Mouse (Mus musculus): ENCODE data around the gene Ltb4r2.

Gene Ltb4r2

GRCm38 (mm10) chr14:55737086-55737687 lies 24.0 kb upstream of the Ltb4r2 start:
- no peak for DNase-seq (ENCODE audit: low spot score in 2 of 2)

GRCm38 (mm10) chr14:55743711-55744110 lies 17.5 kb upstream of the Ltb4r2 start:
- peak; percentile 74 to 88 for DNase-seq (ENCODE audit: low spot score in 2 of 2)

- DNase-seq (ENCODE audit: low spot score in 2 of 2): peak; percentile 85 to 90
These were observed 15.9 kb upstream of the Ltb4r2 start, which contains the start of the genes Dhrs1 and Nop9 for GRCm38 (mm10) chr14:55745180-55745860. Gene Dhrs1 (minus strand): TSS chr14:55745690. Gene Nop9 (plus strand): TSS chr14:55745693.

GRCm38 (mm10) chr14:55745861-55746237 lies 15.4 kb upstream of the Ltb4r2 start:
- no peak for DNase-seq (ENCODE audit: low spot score in 2 of 2)

- DNase-seq (ENCODE audit: low spot score in 2 of 2): no peak
These were observed 14.0 kb upstream of the Ltb4r2 start for GRCm38 (mm10) chr14:55747051-55747847.

- DNase-seq (ENCODE audit: low spot score in 2 of 2): no peak
These were observed 3.7 kb upstream of the Ltb4r2 start for GRCm38 (mm10) chr14:55757566-55757965.

- DNase-seq (ENCODE audit: low spot score in 2 of 2): no peak
These were observed 2.9 kb upstream of the Ltb4r2 start, which contains the start of gene Cideb for GRCm38 (mm10) chr14:55758363-55758784. Gene Cideb (minus strand): TSS chr14:55758458.

GRCm38 (mm10) chr14:55760156-55760555 lies 1.1 kb upstream of the Ltb4r2 start:
- DNase-seq (ENCODE audit: low spot score in 2 of 2): peak; percentile 75 to 88

GRCm38 (mm10) chr14:55762001-55762821 lies 983 bp downstream of the Ltb4r2 start:
- DNase-seq (ENCODE audit: low spot score in 2 of 2): peak in 1 of 2 experiments; percentile 53

- no peak for DNase-seq (ENCODE audit: low spot score in 2 of 2)
These were observed 1.9 kb downstream of the Ltb4r2 start for GRCm38 (mm10) chr14:55763166-55763565.

GRCm38 (mm10) chr14:55765696-55766095 lies 4.5 kb downstream of the Ltb4r2 start, which contains the start of gene Ltb4r1:
Gene Ltb4r1 (plus strand): TSS chr14:55765962.
- DNase-seq (ENCODE audit: low spot score in 2 of 2): no peak

GRCm38 (mm10) chr14:55767519-55768414 lies 6.5 kb downstream of the Ltb4r2 start:
- peak in 1 of 2 experiments; percentile 47 for DNase-seq (ENCODE audit: low spot score in 2 of 2)

GRCm38 (mm10) chr14:55768555-55768954 lies 7.3 kb downstream of the Ltb4r2 start:
- DNase-seq (ENCODE audit: low spot score in 2 of 2): no peak

GRCm38 (mm10) chr14:55769087-55769703 lies 8.0 kb downstream of the Ltb4r2 start:
- DNase-seq (ENCODE audit: low spot score in 2 of 2): no peak

- DNase-seq (ENCODE audit: low spot score in 2 of 2): no peak
These were observed 15.5 kb downstream of the Ltb4r2 start for GRCm38 (mm10) chr14:55776711-55777110.

- DNase-seq (ENCODE audit: low spot score in 2 of 2): no peak
These were observed 15.9 kb downstream of the Ltb4r2 start for GRCm38 (mm10) chr14:55777176-55777575.

GRCm38 (mm10) chr14:55777806-55778205 lies 16.6 kb downstream of the Ltb4r2 start:
- DNase-seq (ENCODE audit: low spot score in 2 of 2): peak in 1 of 2 experiments; percentile 55

GRCm38 (mm10) chr14:55778686-55779085 lies 17.5 kb downstream of the Ltb4r2 start:
- peak; percentile 12 to 58 for DNase-seq (ENCODE audit: low spot score in 2 of 2)

GRCm38 (mm10) chr14:55779656-55780055 lies 18.4 kb downstream of the Ltb4r2 start:
- peak; percentile 14 to 57 for DNase-seq (ENCODE audit: low spot score in 2 of 2)

GRCm38 (mm10) chr14:55780736-55781135 lies 19.5 kb downstream of the Ltb4r2 start:
- peak; percentile 15 to 52 for DNase-seq (ENCODE audit: low spot score in 2 of 2)
